Mouse (Mus musculus): ENCODE data around the gene Hsf5.

- TF ChIP-seq EP300 (IDR thresholded peaks at IDR 0.05; ENCODE audit: low read depth) (no peak), CTCF (IDR thresholded peaks at IDR 0.05; ENCODE audit: low read depth) (no peak)
Observed at GRCm38 (mm10) chr11:87570743-87571142, 46.2 kb upstream of the Hsf5 start.

Data from liver, embryonic 14.5 days (tissue).